Mouse (Mus musculus): ENCODE results near the gene Chst5.
A peak's percentile ranks its signal among the peaks of the same experiment; 100 is the strongest.
"Not testable (repeated sequence)": the region's sequence is repeated elsewhere in the genome, so short reads cannot be mapped to it uniquely, and the experiment has no call there.

Gene Chst5

GRCm38 (mm10) chr8:111909621-111910450, at the start of gene Chst5:
Gene Chst5 (minus strand): TSS chr8:111910447.
- DNase-seq (ENCODE audit: low spot score), result no peak

GRCm38 (mm10) chr8:111957231-111957630, 47.0 kb upstream of the Chst5 start:
- DNase-seq (ENCODE audit: low spot score), result no peak

- no peak for DNase-seq (ENCODE audit: low spot score)
These were observed 45.6 kb upstream of the Chst5 start for GRCm38 (mm10) chr8:111955879-111956278.

- DNase-seq (ENCODE audit: low spot score), result no peak
These were observed 44.8 kb upstream of the Chst5 start for GRCm38 (mm10) chr8:111954844-111955594.

GRCm38 (mm10) chr8:111951936-111952335, 41.7 kb upstream of the Chst5 start:
- no peak for DNase-seq (ENCODE audit: low spot score)

DNA sequence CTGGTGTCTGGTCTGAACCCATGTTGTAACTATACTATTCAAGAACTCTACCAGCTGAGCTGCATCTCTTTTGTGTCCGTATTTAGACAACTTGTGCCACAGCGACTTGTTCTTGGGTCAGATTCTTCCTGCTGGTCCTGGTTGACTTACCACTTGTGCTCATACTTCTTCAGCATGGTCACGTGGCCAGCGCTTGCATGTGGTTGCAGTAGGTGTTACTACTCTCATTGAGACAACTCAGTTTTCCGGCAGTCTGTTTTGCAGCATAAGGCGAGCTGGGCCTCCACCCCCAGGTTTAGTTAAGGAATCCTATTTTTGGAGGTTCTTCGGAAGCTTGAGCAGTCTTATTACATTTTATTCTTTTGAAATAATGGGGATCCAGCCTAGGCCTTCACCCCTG, 41.1 kb upstream of the Chst5 start:
- DNase-seq (ENCODE audit: low spot score), result no peak

- no peak for DNase-seq (ENCODE audit: low spot score)
These were observed 40.6 kb upstream of the Chst5 start for GRCm38 (mm10) chr8:111950846-111951245.

DNA sequence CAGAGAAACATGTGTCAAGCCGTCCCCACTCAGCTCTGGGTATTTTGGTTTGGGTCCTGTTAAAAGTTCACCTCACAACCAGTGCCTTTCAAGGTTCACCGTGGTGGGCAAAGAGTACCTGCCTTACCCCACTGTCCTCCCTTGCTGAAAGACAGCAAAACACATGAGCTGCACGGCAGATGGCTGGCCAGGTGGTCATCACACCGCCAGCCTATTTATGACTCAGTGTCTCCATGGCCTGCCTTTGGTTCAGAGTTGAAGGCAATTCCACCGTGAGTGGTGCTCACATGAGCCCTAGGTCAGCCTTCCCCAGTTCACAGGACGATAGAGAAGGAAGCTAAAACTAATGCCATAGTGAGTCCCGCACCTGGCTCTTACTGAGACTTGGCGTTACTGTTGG, 37.7 kb upstream of the Chst5 start:
- DNase-seq (ENCODE audit: low spot score), result no peak

DNA sequence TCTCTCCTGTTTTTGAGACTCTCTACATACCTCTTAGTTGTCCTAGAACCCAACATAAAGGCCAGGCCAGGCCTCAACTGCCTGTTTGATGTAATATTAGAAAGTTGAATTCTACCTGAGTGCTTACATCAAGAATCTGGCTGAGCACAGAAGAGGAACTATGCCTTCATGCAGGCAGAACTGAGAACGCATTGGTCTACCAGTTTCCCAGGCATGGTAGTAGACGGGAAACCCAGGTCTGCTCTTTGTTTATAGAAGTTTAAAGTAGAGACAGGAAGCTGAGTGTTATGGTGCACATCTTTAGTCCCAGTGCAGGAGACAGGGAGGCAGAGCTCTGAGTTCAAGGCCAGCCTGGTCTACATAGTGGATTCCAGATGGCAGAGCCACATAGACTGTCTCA, 36.9 kb upstream of the Chst5 start:
- DNase-seq (ENCODE audit: low spot score), result no peak

DNA sequence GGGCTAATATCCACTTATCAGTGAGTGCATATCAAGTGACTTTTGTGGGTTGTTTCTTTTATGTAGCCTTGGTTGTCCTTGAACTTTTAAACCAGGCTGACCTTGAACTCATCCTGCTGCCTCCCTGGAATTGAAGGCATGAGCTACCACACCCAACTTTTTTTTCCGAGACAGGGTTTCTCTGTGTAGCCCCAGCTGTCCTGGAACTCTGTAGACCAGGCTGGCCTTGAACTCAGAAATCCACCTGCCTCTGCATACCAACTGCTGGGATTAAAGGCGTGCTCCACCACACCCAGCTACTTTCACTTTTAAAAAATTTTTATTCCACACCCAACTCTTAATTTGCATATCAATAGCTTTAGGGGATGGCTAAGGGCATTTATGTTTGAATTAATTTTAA, 33.3 kb upstream of the Chst5 start:
- DNase-seq (ENCODE audit: low spot score), result no peak

DNA sequence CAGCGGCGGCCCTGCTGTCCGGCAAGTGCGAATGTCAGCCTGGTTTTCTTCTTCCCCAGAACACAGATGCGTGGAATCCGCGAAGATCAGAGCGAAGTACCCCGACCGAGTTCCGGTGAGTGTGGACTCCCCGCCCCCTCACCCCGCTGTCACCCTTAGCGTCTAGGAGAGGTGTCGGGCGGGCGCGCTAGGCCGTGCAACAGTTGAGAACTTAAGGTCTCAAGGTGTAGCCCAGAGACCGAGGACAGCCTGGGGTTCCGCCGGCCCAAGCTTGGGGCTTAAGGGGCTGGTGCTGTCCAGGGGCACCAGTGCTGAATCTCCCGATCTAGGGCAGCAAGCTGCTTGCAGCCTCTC, 30.8 kb upstream of the Chst5 start:
- peak; percentile 8 for DNase-seq (ENCODE audit: low spot score)

GRCm38 (mm10) chr8:111940171-111941100, 30.2 kb upstream of the Chst5 start, which contains the start of gene Gabarapl2:
Gene Gabarapl2 (plus strand): TSS chr8:111940703.
- DNase-seq (ENCODE audit: low spot score), result peak; percentile 94

DNA sequence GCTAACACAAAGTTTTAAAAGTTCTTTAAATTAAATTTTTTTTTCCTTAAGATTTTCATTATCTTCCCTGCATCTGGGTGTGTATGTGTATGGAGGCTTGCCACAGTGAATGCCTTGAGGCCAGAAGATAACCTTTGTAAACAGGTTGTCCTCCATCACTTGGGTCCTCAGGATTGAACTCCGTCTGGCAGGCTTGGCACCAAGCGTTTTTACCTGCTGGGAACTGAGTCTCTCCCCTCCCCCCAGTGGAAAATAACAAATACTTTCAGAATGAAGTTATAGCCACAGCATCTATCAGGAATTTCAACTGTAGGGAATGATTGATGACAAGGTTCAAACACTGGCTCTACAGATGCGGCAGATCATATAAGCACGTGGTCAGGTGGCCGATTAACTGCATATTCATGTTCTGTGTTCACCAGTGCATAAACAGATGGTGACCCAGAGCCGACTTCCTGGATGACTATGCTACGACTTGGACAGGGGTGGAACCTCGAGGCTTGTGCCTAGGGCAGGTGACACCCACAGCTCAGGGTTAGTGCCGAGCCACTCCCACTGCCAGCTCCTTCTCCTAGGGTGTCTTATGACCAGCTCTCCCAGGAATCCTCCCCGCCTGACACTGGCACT, 29.4 kb upstream of the Chst5 start:
- DNase-seq (ENCODE audit: low spot score), result peak; percentile 11

DNA sequence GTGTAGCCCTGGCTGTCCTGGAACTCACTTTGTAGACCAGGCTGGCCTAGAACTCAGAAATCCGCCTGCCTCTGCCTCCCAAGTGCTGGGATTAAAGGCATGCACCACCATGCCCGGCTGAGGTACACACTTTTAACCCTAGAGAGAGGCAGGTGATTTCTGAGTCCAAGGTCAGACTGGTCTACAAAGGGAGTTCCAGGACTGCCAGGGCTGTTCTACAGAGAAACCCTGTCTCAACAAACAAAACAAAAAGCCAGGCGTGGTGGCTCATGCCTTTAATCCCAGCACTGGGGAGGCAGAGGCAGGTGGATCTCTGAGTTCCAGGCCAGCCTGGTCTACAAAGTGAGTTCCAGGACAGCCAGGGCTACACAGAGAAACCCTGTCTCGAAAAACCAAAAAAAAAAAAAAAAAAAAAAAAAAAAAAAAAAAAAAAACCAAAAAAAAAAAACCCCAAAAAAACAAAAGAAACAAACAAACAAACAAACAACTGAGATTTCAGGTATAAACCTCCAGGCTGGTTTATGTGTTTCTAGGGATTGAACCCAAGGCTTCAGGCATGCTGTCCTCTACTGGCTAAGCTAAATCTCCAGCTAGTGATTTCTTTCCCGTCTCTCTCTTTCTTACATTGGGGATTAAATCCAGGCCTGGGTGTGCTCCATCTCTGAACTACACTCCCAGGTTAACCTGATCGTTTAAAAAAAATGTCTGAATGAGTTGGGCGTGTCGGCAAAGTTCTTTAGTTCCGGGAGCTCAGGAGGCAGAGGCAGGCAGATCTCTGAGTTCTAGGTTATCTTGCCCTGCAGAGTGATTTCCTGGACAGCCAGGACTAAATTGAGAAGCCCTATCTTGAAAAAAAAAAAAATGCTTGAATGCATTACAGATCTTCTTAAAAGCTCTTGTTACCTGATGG, 28.1 kb upstream of the Chst5 start:
- DNase-seq (ENCODE audit: low spot score), result not testable (repeated sequence)

DNA sequence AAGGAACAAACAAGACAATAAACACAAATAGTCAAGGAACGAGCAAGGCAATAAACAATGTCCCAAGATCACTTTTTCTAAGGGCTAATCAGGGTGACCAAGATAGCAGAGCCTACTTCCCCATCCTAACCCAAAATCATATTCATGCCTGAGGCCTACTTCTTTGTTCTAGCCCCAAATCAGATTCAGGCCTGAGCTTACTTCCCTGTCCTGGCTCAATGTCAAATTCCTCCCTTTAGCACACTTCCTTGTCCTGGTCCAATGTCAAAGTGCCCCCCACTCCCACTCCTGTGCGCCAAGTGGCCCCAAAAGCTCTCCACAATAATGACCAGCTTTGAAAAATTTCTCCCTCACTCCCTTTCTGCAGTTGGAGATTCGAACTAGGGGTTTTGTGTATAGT, 26.9 kb upstream of the Chst5 start:
- DNase-seq (ENCODE audit: low spot score), result no peak

- no peak for DNase-seq (ENCODE audit: low spot score)
These were observed 24.0 kb upstream of the Chst5 start for GRCm38 (mm10) chr8:111934201-111934600.

GRCm38 (mm10) chr8:111933348-111934076, 23.3 kb upstream of the Chst5 start, which contains the start of gene Tmem231:
Gene Tmem231 (minus strand): TSS chr8:111933881.
- peak; percentile 89 for DNase-seq (ENCODE audit: low spot score)

GRCm38 (mm10) chr8:111932580-111933336, 22.5 kb upstream of the Chst5 start:
- peak; percentile 67 for DNase-seq (ENCODE audit: low spot score)

DNA sequence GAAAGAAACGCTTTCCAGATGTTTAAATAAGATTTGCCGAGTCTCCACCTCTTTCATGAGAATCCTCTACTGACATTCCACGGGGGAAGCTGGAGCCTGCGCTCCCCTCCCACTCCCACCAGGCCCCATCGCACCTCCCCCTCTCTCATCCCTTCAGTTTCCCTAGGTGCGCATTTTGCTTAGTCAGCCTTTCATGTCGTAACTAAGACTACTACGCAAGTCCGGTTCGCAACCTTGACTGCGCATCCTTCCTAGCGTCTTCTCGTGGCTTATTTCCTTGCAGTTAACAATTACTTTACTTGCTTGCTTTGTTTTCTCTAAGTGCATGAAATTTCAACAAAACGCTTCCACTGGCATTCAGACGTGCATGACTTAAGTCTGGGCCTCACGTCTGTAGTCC, 21.5 kb upstream of the Chst5 start:
- no peak for DNase-seq (ENCODE audit: low spot score)
